Mouse (Mus musculus): ENCODE measurements at regions not wholly inside any gene's neighbourhood (a gene's known extent, or its start where the extent isn't known, plus 50 kb on each side); places are given as distances from the start of the nearest gene placed in this dataset.

DNA sequence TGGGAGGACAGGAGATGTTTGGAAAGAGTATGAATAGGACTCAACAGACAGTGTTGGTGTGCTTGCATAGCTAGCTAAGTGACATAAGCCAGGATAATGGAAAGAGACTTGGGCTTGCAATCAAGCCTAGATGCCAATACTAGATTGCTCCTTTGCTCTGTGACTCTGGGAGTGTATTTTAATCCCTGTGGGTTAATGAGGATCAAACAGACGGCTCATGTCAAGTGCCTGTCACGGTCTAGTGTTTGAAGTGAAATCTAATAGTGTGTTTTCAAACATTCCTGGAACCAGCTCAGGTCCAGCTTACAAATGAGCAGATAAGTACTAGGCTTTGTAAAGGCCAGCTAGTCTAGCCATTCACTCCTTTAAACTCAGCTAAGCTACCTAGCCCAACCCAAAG lies 64.1 kb upstream of the Ranbp3l start:
- DNase-seq, result no peak

DNA sequence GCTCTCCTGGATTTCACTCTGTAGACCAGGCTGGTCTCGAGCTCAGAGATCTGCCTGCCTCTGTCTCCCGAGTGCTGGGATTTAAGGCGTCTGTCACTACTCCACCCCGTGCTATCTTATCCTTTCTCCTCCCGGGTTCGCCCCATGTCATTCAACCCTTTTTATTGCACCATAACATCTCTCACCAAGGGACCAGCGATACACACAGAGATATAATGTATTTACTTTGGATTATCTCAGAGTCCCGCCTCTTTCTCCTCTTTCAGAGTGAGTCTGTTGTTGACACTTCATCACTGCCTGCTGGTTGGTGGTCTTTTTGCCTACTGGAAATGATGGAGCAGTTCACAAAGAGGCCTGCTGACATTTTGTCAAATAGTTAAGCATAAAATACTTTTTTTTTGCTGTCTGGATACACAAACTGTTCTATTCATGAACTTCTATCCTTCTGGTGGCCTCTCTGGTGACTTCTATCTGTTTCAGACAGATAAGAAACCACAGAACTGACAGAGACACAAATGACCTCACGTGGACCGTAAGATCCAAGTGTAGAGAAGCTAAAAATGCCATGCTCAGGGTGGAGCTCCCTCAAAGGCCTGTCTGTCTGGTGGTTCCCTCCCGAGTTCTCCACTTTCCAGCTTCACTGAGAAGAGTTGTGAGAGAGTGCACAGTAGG lies 70.1 kb upstream of the Ranbp3l start:
- no peak for DNase-seq

DNA sequence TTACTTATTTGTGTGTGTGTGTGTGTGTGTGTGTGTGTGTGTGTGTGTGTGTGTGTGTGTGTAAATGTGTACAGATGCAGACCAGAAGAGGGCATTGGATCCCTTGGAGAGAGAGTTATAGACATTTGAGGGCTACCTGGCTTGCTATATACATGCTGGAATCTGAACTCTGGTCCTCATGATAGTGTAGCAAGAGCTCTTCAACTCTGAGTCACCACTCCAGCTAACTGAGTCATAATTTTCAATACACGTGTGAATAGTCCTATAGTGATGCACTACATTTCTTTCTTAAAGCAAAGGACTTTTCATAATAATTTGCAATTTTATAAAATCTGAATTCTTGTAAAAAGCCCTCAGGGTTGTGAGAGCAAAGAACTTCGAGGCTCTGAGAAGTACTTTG lies 70.9 kb upstream of the Ranbp3l start:
- DNase-seq, result no peak

DNA sequence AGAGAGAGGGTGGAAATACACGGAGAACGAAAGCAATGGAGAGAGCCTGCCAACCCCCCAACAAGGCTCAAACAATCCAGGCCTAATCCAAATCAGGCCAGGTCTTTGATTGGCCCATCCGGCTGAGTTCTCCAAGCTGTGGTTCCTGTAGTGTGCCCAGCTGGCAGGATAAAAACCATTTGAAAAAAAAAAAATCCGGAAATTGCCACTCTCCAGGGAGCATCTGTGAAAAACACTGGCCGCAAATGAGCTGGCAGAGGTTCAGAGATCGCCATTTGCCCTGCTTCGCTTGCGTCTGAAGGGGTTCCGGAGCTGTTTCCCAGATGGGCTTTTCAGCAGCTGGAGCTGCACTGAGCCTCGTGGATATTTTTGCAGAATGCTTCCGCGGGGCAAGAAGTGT lies 71.4 kb upstream of the Ranbp3l start:
- peak; percentile 19 to 56 for DNase-seq

GRCm38 (mm10) chr15:8885585-8885984 lies 82.2 kb upstream of the Ranbp3l start:
- DNase-seq, result no peak

DNA sequence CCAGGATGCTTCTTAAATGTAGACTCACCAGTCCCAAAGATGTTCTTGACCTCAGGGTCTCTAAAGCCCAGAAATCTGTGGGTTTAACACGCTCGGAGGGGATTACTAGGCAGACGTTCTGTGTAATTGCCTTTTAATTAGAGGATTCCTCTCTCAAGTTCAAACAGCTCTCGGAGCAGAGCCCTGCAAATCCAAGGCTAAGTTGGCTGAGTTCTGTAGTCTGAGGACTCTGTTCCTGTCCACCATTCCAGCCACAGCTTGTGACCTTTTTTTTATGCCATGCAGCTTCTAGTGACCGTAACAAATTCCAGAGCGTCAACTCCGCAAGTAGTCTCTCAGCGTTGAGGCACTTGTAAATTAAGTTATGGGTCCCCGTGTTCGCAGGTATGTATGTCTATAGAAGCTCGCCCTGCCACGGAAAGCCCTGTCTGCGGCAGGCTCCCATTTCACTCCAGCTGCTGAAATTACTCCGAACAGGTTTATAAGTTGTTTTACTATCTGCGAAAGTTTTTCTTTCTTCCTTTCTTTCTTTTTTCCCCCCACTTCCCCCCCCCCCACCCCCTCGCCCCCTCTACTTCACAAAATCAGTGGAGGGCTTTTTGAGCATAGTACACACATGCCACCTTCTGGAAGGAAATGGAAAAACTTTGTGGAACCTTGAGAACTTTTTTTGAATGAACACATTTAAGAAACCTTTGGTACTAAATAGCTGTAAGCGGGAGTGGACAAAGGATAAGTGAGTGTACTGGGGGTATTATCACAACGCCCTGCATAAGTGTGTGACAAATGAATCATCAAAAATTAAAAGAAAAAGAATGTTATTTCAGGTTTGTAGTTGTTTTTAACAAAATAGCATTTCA lies 82.9 kb upstream of the Ranbp3l start:
- DNase-seq, result no peak

DNA sequence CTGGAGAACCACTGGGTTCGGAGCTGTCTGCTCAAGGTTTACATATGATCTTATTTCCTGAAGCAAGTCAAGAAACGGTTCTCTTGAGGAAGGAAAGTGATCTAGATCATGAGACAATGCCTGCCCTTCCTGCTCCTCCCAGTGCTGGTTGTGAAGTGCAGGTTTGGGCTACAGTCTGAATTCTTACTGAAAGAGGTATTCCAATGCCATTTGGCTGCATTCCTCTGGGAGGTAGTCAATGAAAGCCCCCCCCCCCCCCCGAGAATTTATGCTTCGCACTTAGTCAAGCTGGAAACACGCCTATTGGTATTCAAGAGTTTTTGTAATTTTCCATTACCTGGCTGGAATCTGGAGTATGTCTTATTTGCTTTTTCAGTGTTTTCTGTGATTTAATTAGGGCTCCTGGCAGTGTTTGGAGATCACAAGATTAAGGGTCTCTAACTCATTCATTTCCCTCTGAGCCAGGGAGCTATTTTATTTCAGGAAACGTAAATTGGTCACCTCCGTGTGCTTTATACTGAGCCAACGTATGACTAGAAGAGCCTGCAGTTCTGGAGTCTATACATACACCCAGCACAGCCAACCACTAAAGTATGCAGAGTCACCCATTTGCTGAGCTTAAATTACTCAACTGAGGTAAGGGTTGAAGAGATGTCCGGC lies 84.7 kb upstream of the Ranbp3l start:
- no peak for DNase-seq

DNA sequence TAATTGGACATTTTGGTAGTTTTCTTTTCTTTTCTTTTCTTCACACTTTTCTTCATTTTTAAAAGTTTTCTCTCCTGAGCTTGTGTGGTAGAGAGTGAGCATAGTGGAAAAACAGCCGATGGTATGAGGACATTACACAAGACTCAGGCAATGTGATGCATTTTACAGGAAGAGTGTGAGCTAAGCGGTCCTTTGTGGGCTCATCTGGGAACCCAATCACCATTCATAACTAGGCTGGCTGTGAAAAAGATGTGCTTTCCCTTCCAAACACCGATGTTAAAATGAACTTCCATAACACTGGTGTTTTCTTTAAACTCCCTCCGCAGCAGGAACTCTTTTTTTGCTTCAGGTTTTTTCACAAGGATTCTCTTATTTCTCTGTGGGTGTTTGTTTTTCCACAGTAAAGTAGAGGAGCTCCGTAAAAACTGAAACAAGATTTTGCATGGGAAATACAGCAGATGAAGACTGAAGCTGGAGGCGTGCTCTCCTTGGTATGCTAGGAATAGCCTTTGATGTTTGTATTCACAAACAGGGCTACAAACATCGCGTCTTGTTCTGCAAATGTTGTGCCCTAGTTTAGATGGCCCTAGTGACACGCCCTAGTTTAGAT lies 92.8 kb upstream of the Ranbp3l start:
- DNase-seq, result no peak

GRCm38 (mm10) chr15:8868021-8868420 lies 99.7 kb upstream of the Ranbp3l start:
- DNase-seq, result no peak

GRCm38 (mm10) chr15:8867160-8867891 lies 100.4 kb upstream of the Ranbp3l start:
- no peak for DNase-seq

DNA sequence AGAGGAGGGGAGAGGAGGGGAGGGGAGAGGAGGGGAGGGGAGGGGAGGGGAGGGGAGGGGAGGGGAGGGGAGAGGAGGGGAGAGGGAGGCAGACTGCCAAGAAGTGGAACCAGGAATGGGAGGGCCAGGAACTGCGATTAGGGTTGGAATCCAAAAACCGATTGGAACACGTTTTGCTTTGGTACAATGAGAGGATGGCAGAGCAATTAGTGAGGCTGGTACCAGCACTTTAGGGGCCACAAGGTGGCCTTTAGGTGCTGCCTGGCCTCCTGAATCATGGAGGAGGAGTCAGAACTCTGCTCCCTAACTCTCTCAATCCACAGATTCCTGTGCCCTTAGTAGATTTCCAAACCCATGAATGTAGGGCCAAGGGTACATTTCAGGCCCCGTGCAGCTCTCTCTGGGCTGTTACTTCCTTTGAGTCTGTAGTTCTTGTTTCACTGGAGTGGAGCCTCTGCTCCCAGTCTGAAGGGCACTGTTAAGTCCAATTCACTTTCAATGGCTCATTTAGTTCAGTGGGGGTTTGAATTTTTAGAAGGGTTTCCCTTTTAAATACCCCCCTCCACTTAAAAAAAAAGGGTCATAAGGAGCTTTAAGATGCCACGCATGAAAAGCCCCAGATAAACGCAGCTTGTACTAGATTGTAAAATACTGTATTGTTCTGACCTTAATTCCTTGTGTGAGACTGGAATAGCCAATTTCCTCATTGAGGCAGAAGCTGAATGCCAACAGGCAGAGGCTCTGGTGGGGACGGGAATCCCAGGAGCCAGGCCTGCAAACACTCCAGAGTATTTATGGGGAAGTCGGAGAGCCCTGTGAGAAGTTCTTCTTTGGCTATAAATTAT lies 102.4 kb upstream of the Ranbp3l start:
- no peak for DNase-seq

- DNase-seq, result no peak
These were observed 111.2 kb upstream of the Ranbp3l start for GRCm38 (mm10) chr15:8856419-8857084.

GRCm38 (mm10) chr15:8855511-8855910 lies 112.2 kb upstream of the Ranbp3l start:
- DNase-seq, result no peak

- no peak for DNase-seq
These were observed 113.4 kb upstream of the Ranbp3l start for GRCm38 (mm10) chr15:8854336-8854735.

- no peak for DNase-seq
These were observed 116.8 kb upstream of the Ranbp3l start for GRCm38 (mm10) chr15:8850996-8851395.

DNA sequence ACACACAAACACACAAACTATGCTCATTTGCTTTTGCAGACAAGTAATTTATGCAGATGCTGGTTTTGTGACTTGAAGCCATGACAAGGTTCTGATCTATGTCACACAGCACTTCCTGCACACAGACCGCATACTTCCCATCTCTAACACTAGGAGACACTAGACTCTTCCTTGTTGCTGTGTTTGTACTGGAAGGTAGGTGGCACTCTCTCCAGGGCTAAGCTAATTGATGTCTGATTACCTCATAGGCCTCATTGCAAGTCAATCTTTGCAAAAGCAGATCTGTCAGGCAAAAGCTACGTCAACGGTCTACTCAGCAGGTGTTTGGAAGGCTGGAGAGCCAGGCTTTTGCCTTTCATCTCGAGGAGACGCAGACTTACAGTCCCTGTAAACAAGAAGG lies 118.3 kb upstream of the Ranbp3l start:
- DNase-seq, result no peak

DNA sequence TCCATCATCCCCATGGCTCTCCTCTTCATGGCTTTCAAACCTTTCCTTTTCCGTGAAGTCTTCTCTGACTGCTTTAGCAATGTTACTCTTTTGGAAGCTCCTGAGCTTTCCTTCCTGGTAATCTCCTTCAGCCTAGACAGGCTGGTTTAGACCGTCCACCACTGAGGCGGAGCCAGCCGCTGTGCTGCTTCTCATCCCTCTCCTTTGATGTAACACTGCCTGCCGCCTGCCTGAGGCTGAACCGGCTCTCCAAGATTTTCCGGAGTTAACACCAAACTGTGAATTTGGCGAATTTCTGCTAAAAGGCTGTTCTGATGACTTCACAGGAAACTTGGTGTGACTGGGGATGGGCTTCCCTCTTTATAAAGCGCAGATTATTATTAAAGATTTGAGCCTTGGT lies 125.6 kb upstream of the Ranbp3l start:
- no peak for DNase-seq

- no peak for DNase-seq
These were observed 128.3 kb upstream of the Ranbp3l start for GRCm38 (mm10) chr15:8839462-8839861.

DNA sequence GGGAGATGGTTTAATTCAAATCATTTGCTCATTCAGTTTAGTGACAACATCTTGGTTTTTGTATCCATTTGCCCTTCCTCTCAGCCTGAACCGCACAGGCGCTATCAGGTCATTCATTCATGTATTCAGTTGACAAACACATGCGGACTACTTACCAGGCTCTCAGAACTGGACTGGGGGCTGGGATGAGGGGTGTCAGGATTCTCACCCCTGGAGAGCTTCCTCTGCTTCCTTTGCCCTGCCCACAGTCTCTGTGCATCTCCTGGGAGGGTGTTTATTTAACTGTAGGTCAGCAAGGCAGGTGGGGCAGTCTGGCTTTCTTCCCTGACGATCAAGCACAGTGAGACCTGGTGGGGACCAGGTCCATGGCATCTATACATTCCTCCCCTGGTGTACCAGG lies 123.6 kb upstream of the Slc1a3 start:
- no peak for DNase-seq

DNA sequence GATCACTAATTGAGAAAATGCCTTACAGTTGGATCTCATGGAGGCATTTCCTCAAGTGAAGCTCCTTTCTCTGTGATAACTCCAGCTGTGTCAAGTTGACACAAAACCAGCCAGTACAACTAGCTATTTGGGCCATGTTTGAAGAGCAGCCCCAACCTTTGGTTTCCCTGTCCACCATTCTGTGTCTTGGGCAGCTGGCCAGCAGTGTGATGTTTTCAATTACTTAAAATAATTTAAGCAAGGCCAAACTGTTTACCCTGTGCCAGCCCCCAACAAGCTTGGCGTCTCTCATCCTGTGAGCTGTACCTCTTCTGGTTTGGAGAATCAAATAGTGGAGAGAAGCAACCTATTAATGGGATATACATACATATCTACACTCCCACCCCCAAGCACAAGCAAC lies 122.4 kb upstream of the Slc1a3 start:
- DNase-seq, result no peak

Data from layer of hippocampus, postnatal 36 days (tissue).